Mouse (Mus musculus) spleen, postnatal 14 days (tissue): ENCODE results near the gene Dnah1.

ENCODE experiments used
- DNase-seq, 2 experiments: peaks; one replicate each; pipeline ENCODE4 v3.0.0; 2021 to 2022; ENCODE audit warnings: low spot score in 2 of 2

Gene Dnah1

GRCm38 (mm10) chr14:31317754-31318153, 5.9 kb downstream of the Dnah1 start:
- DNase-seq: no peak

DNA sequence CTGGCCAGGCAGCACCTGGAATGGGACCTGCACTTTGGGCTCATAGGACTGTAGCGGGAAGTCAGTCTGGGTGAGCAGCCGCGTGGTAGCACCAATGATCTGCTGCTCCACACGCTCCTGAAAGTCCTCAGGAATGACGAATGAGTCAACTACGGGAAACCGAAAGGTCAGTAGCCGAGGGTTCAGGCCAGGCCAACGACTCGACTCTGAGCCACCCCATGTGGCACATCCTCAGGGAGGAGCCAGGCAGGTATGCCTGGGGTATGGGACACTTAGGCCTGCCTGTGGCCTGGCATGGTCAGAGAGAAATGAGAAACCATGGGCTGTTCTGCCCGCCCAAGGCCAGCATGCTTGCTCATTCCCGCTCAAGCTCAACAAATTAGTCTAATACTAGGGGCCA, 7.1 kb downstream of the Dnah1 start:
- no peak for DNase-seq

DNA sequence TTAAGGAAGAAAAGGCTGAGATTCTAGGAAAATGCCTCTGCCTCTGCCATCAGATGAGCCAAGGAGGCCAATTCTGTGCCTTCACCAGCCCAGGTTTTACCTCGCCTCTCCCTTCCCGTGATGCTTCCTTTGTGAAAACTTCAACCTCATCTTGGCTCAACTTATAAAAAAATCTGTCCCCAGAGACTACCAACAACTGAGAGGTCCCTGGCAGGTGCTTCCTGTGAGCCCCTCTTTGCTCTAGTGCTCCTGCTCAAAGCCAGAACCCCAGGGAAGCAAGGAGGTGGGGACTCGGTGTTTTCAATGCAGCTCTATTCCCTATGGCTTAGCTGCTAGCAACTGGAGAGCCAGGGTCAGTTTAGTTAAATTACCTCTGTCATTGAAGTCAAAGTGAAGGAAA, 10.5 kb downstream of the Dnah1 start:
- no peak for DNase-seq

GRCm38 (mm10) chr14:31285728-31286127, 38.0 kb downstream of the Dnah1 start:
- DNase-seq: no peak

- peak; percentile 54 to 78 for DNase-seq
Observed at GRCm38 (mm10) chr14:31272164-31272563, 51.5 kb downstream of the Dnah1 start.

GRCm38 (mm10) chr14:31271121-31271520, 52.6 kb downstream of the Dnah1 start:
- no peak for DNase-seq

- DNase-seq: no peak
Observed at GRCm38 (mm10) chr14:31269456-31270100, 54.1 kb downstream of the Dnah1 start.

- DNase-seq: no peak
Observed at GRCm38 (mm10) chr14:31268301-31269001, 55.2 kb downstream of the Dnah1 start.

DNA sequence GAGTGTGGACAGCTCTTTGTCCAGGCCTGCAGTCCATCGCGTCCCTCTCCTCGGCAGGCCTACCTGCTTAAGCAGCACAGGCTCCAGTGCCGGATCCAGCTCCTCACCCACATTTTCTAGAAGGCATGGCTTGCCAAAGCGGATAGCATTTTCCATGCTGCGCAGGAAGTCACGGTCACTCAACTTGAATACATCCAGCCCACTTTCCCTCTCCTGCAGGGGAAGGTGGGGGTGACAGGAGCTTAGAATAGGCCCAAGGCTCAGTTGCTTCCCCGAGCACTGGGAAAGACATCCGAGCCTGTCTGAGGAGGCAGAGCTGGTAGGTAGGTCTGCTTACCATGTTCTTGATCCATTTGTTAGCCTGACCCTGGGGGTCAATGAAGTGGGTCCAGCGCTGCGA, 56.0 kb downstream of the Dnah1 start:
- no peak for DNase-seq

- no peak for DNase-seq
Observed at GRCm38 (mm10) chr14:31260932-31261331, 62.8 kb downstream of the Dnah1 start.

GRCm38 (mm10) chr14:31260374-31260773, 63.3 kb downstream of the Dnah1 start:
- DNase-seq: no peak

DNA sequence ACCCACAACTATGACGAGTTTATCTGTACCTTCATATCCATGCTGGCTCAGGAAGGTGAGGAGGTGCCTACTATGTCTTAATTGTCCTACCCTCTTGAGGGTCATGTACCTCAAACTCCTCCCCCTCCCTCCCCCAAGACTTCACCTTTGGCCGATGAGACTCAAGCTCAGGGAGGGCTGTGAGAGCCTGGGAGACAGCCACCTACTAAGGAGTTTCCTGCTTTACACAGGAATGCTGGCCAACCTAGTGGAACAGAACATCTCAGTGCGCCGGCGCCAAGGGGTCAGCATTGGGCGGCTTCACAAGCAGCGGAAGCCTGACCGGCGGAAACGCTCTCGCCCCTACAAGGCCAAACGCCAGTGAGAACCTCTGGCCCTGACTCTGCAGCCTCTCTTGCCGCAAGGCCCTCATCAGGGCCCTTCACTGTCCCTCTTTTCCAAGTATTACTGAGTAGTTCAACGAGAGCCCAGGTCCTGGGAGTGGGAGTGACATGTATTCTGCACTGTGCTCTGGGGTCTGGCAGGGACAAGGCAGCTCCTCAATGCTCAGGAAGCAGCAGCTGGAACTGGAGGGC, 65.1 kb downstream of the Dnah1 start:
- DNase-seq: no peak

- DNase-seq: no peak
Observed at GRCm38 (mm10) chr14:31252091-31252490, 71.6 kb downstream of the Dnah1 start.

GRCm38 (mm10) chr14:31251626-31252025, 72.1 kb downstream of the Dnah1 start:
- no peak for DNase-seq

GRCm38 (mm10) chr14:31251084-31251604, 72.6 kb downstream of the Dnah1 start, which contains the start of the genes Phf7 and Bap1:
Phf7 (minus strand) TSS chr14:31251317.
Bap1 (plus strand) TSS chr14:31251450.
- DNase-seq: peak; percentile 93 to 98

- DNase-seq: no peak
Observed at GRCm38 (mm10) chr14:31250222-31251083, 73.2 kb downstream of the Dnah1 start.

DNA sequence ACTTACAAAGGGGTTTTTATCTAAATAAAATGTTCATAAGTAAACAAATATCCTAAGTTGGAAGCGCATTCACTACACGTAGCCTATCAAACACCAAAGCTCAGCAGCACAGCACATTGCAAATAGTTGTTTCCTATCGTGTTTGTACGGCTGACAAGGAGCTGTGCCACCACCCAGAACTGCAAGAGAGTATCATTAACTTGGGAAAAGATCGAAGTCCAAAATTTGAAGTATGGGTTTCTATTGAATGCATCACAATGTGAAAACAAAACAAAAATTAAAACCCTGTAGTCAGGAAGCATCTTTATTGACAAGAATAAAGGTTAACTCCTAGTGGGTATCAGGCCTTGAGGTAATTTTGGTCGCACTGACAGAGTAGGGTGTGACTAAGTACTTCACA, 75.3 kb downstream of the Dnah1 start:
- DNase-seq: no peak

DNA sequence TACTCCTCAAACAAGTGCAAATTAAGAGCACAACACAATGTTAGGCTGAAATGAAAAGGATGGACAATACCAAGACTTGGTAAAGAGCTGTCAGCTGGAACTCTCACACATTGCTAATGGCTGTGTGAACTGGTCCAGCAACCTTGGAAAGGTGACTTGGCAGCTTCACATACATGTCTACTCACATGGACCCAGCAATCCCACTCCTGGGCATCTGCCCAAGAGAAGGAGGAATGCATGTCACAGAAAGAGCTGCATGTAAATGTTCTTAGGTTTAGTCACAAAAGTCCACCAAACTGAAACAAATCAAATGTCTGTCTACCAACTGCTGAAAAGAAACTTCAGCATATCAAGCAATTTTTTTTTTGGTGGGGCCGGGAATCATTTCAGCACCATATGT, 77.8 kb downstream of the Dnah1 start:
- no peak for DNase-seq

GRCm38 (mm10) chr14:31244777-31245176, 78.9 kb downstream of the Dnah1 start:
- DNase-seq: no peak

- no peak for DNase-seq
Observed at GRCm38 (mm10) chr14:31240528-31240927, 83.2 kb downstream of the Dnah1 start.

DNA sequence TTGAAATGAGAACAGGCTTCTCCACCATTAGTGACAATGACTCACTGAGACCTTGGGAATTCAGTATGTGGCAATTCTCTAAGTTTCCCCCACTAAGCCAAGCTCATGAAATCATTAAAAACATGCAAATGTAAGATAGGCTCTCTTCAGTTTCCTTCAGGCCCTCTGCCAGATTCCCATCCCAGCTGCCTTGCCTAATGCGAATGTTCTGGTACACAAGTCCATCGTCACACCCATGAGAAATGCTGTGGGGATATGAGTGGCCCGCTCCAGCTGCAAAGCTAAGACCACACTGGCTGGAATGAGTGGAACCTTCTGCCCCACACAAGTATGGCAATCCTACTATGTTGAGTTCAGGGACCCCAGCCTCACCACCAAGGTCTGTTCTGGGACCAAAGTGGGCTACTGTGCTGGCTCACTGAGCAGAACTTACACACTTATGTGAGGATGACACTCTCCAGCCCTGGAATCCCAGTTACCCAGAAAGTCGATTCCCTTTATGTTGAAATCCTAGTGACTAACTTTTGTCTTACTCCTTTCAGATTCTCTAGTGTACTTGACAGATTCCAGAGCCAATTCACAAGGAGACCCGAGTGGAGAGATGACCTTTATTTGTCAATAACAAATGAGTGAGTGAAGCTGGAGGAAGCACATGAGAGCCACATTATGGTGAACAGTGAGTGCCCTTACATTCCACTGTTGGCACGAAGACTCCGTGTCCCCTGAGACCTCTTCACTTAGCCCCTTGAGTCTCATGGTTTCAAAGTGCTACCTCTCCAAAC, 86.4 kb downstream of the Dnah1 start:
- no peak for DNase-seq
